Mouse (Mus musculus): ENCODE measurements at regions not wholly inside any gene's neighbourhood (a gene's known extent, or its start where the extent isn't known, plus 50 kb on each side); places are given as distances from the start of the nearest gene placed in this dataset.

DNA sequence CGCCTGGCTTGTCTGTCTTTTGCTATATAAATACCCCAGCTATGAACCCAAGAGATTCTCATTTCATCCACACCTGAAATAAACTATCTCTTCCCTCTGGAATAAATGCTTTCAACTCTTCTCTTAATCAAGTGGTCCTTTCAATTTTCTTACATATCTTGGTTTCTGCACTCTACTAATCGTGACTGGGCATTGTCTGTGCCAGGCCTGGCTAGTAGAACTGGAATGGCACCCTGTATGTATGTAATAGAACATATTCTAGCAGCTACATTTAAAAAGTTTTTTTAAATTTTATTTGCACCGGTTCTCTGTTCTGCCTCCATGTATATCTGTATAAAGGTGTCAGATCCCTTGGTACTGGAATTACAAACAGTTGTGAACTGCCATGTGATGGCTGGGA lies 68.2 kb upstream of the Zfp644 start:
- Histone ChIP-seq H3K36me3 (ENCODE audit: control insufficient read depth, insufficient read depth, low read length) (no peaks in the 10 kb centered on the region), H3K27me3 (ENCODE audit: control insufficient read depth, insufficient read depth, low read length) (no peaks in the 10 kb centered on the region), H3K4me2 (replicated peaks; ENCODE audit: low read depth, low read length) (no peak overlapping the region), H3K9me3 (ENCODE audit: control insufficient read depth, low read length) (no peaks in the 10 kb centered on the region), H3K4me3 (ENCODE audit: low read length) (no peak overlapping the region), H3K4me1 (ENCODE audit: control insufficient read depth, insufficient read depth, low read length) (no peaks in the 10 kb centered on the region), H3K27ac (ENCODE audit: low read depth, low read length) (no peak overlapping the region), H3K9ac (ENCODE audit: low read depth, low read length) (no peak overlapping the region)
- WGBS, result 89% methylated on average over 3 of the region's 3 CpGs
- no peak for ATAC-seq (ENCODE audit: low FRiP score, low TSS enrichment)

DNA sequence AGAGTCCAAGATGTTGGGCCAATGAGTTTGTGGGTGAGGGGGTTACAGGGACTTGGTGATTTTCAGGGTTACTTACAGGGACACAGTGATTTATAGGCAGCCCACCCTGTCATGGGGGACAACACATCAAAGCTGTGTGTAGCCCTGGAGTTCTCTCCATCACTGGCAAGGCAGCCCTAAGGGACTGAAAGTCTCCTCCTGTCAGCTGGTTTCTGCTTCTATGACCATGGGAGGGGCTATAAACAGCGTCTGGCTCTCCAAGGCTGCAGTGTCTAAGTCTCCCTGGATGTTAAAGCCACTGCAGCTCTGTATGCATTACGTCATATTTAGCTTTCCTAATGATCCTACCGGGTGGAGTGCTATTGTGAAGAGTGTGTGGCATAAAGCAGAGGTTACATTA lies 66.2 kb upstream of the Zfp644 start:
- Histone ChIP-seq H3K4me3 (ENCODE audit: low read length) (no peak overlapping the region), H3K4me1 (ENCODE audit: control insufficient read depth, insufficient read depth, low read length) (no peaks in the 10 kb centered on the region), H3K36me3 (ENCODE audit: control insufficient read depth, insufficient read depth, low read length) (no peaks in the 10 kb centered on the region), H3K9me3 (ENCODE audit: control insufficient read depth, low read length) (no peaks in the 10 kb centered on the region), H3K9ac (ENCODE audit: low read depth, low read length) (no peak overlapping the region), H3K27ac (ENCODE audit: low read depth, low read length) (no peak overlapping the region), H3K27me3 (ENCODE audit: control insufficient read depth, insufficient read depth, low read length) (peaks cover 5% of the 10 kb centered on the region), H3K4me2 (replicated peaks; ENCODE audit: low read depth, low read length) (no peak overlapping the region)
- peak; percentile 55; the same call in 1 of the 2 replicates for ATAC-seq (ENCODE audit: low FRiP score, low TSS enrichment)
- 34% methylated on average over 3 of the region's 3 CpGs for WGBS

DNA sequence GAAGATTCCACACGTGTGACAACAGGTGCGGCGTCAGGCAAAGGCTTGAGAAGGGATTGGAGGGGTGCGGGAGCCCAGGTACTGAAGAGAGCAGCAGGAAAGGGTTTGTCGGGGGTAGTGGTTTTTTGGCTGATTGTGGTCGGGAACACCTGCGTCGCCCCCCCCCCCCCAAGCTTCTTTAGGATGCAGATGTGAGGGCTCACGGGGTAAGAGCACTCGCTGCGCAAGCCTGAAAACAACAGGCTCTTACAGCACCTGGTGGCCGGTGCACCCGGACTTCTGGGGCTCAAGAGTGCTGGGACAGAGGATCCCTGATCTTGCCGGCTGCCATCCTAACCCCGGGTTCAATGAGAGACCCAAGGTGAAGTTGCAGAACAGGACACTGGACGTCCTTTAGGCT lies 60.9 kb upstream of the Zfp644 start:
- Histone ChIP-seq H3K4me3 (ENCODE audit: low read length) (no peak overlapping the region; the same call in 1 of the 2 replicates), H3K9me3 (ENCODE audit: control insufficient read depth, low read length) (no peaks in the 10 kb centered on the region), H3K4me2 (replicated peaks; ENCODE audit: low read depth, low read length) (no peak overlapping the region), H3K4me1 (ENCODE audit: control insufficient read depth, insufficient read depth, low read length) (no peaks in the 10 kb centered on the region; the same call in 1 of the 2 replicates), H3K36me3 (ENCODE audit: control insufficient read depth, insufficient read depth, low read length) (no peaks in the 10 kb centered on the region), H3K27me3 (ENCODE audit: control insufficient read depth, insufficient read depth, low read length) (peaks cover 20% of the 10 kb centered on the region), H3K27ac (ENCODE audit: low read depth, low read length) (no peak overlapping the region), H3K9ac (ENCODE audit: low read depth, low read length) (no peak overlapping the region)
- ATAC-seq (ENCODE audit: low FRiP score, low TSS enrichment), result no peak
- 9% methylated on average over 16 of the region's 16 CpGs for WGBS

DNA sequence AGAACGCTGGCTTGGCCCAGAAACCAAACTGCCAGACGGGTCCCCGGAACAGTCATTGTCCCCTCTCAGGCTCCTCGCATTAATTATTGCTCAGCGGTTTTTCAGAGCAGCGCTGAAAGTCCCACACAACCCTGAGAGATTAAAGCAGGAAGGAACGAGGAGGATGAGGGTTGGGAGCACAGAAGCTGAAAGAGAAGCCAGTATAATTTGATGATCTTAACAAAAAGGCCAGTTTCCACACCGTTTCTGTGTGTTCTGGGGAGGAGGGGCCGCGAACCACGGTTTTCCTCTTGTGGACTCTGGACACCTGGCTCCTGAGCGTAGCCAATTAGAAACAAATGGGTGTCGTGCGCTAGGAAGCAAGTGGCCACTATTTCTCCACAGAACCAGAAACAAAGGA lies 60.3 kb upstream of the Zfp644 start:
- no peaks in the 10 kb centered on the region; the same call in 1 of the 2 replicates for H3K4me1 ChIP-seq (ENCODE audit: control insufficient read depth, insufficient read depth, low read length)
- H3K27ac ChIP-seq (ENCODE audit: low read depth, low read length), result no peak overlapping the region
- peaks cover 20% of the 10 kb centered on the region for H3K27me3 ChIP-seq (ENCODE audit: control insufficient read depth, insufficient read depth, low read length)
- peak overlapping the region; percentile 18 for H3K4me3 ChIP-seq (ENCODE audit: low read length)
- H3K4me2 ChIP-seq (replicated peaks; ENCODE audit: low read depth, low read length), result peak overlapping the region; percentile 44
- H3K9me3 ChIP-seq (ENCODE audit: control insufficient read depth, low read length), result no peaks in the 10 kb centered on the region
- WGBS, result under 1% methylated on average over 14 of the region's 14 CpGs
- H3K36me3 ChIP-seq (ENCODE audit: control insufficient read depth, insufficient read depth, low read length), result no peaks in the 10 kb centered on the region
- ATAC-seq (ENCODE audit: low FRiP score, low TSS enrichment), result 0 out of 2 replicates have a peak, but pooled peaks have one; percentile 39
- peak overlapping the region; percentile 28; the same call in 1 of the 2 replicates for H3K9ac ChIP-seq (ENCODE audit: low read depth, low read length)

DNA sequence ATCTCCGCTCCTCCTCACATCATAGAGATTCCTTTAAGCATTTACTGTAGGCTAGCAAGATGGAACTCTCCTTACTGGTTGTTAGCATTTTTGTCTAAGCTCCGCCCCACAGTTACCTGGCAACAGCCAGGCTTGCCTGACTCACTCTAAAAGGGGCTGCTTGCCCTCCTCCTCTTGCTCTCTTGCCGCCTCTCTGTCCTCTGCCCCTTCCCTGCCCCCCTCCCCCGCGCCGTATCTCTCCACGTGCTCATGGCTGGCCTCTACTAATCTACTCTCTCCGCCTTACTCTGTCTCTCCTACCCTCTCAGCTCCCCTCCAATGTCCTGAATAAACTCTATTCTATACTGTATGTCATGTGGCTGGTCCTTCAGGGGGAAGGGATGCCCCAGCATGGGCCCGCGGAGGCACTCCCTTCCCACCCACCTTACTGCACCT lies 59.9 kb upstream of the Zfp644 start:
- peak; percentile 80 for ATAC-seq (ENCODE audit: low FRiP score, low TSS enrichment)
- Histone ChIP-seq H3K4me3 (ENCODE audit: low read length) (peak overlapping the region; percentile 18), H3K9me3 (ENCODE audit: control insufficient read depth, low read length) (no peaks in the 10 kb centered on the region), H3K27me3 (ENCODE audit: control insufficient read depth, insufficient read depth, low read length) (peaks cover 20% of the 10 kb centered on the region), H3K4me2 (replicated peaks; ENCODE audit: low read depth, low read length) (peak overlapping the region; percentile 44), H3K27ac (ENCODE audit: low read depth, low read length) (no peak overlapping the region), H3K9ac (ENCODE audit: low read depth, low read length) (peak overlapping the region; percentile 28; the same call in 1 of the 2 replicates), H3K4me1 (ENCODE audit: control insufficient read depth, insufficient read depth, low read length) (no peaks in the 10 kb centered on the region; the same call in 1 of the 2 replicates), H3K36me3 (ENCODE audit: control insufficient read depth, insufficient read depth, low read length) (no peaks in the 10 kb centered on the region)
- WGBS, result 4% methylated on average over 10 of the region's 10 CpGs

DNA sequence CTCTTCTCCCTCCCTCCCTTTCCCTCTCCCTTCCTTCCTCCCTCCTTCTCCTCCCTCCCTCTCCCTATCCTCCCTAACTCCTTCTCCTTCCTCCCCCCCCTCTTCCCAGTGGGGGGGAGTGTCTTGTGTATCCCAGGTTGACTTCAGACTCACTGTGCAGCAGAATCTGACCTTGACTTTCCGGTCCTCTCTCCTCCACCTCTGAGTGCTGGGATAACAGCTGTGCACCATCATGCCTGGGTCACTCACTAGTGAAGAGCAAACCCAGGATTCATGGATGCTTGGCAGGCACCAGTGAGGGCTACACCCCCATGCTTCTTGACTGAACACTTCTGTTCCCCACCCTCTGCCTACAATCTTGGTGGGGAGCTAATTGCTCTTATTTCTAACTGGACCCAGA lies 56.2 kb upstream of the Zfp644 start:
- H3K4me1 ChIP-seq (ENCODE audit: control insufficient read depth, insufficient read depth, low read length), result no peaks in the 10 kb centered on the region; the same call in 1 of the 2 replicates
- H3K4me3 ChIP-seq (ENCODE audit: low read length), result no peak overlapping the region
- ATAC-seq (ENCODE audit: low FRiP score, low TSS enrichment), result 0 out of 2 replicates have a peak, but pooled peaks have one; percentile 51
- peaks cover 15% of the 10 kb centered on the region for H3K27me3 ChIP-seq (ENCODE audit: control insufficient read depth, insufficient read depth, low read length)
- H3K4me2 ChIP-seq (replicated peaks; ENCODE audit: low read depth, low read length), result no peak overlapping the region
- no peak overlapping the region for H3K9ac ChIP-seq (ENCODE audit: low read depth, low read length)
- no peak overlapping the region for H3K27ac ChIP-seq (ENCODE audit: low read depth, low read length)
- no peaks in the 10 kb centered on the region for H3K9me3 ChIP-seq (ENCODE audit: control insufficient read depth, low read length)
- 67% methylated on average over 1 of the region's 1 CpGs for WGBS
- H3K36me3 ChIP-seq (ENCODE audit: control insufficient read depth, insufficient read depth, low read length), result no peaks in the 10 kb centered on the region

DNA sequence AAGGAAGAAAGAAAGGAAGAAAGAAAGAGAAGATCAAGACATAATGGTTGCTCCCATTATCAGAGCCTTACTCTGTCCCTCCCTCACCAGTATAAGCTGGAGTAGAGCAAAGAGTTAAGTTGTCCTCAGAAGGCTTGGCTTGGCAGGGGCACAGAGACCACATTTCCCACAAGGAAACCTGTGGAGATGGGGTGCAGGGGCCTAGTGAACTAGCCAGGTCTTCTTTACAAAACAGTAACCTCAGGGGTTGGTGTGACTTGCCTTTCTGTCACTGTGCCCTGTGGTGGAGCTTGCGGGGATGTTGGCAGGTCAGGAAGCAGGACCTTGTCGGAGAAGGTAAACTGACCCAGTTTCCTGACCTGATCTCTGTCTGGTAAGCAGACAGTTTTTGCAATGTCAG lies 53.1 kb upstream of the Zfp644 start:
- H3K4me3 ChIP-seq (ENCODE audit: low read length), result no peak overlapping the region
- WGBS, result 78% methylated on average over 2 of the region's 2 CpGs
- H3K27me3 ChIP-seq (ENCODE audit: control insufficient read depth, insufficient read depth, low read length), result no peaks in the 10 kb centered on the region
- H3K4me2 ChIP-seq (replicated peaks; ENCODE audit: low read depth, low read length), result no peak overlapping the region
- no peak for ATAC-seq (ENCODE audit: low FRiP score, low TSS enrichment)
- no peaks in the 10 kb centered on the region for H3K9me3 ChIP-seq (ENCODE audit: control insufficient read depth, low read length)
- no peak overlapping the region for H3K27ac ChIP-seq (ENCODE audit: low read depth, low read length)
- no peaks in the 10 kb centered on the region for H3K4me1 ChIP-seq (ENCODE audit: control insufficient read depth, insufficient read depth, low read length)
- H3K9ac ChIP-seq (ENCODE audit: low read depth, low read length), result no peak overlapping the region
- H3K36me3 ChIP-seq (ENCODE audit: control insufficient read depth, insufficient read depth, low read length), result no peaks in the 10 kb centered on the region

DNA sequence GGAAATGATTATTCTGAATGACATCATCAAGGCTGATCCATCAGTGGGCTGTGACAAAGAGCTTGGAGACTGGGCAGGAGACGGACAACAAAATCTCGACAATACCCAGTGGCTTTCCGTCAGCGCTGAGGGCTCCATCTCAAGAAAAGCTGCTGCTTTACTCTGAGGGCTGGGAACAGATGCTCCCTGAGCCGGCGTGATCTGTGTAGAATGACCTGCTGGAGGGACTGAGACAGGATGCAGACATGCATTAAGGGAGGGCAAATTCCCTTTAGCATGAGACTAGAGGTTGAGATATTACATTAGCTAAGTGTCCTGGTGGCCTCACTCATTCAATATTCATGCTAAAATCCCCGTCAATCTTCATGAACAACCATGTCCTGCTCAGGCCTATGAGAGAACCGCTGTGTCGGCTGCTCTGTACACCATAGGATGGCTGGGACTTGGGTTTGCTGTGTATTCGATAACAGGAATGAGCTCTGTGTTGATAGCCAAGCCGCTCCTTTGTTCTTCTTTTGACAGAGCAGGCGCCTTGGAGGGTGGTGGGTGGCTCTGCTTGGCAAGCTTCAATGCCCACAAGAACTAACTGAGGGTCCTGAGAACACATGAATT lies 51.5 kb upstream of the Zfp644 start:
- no peak overlapping the region for H3K4me2 ChIP-seq (replicated peaks; ENCODE audit: low read depth, low read length)
- H3K27me3 ChIP-seq (ENCODE audit: control insufficient read depth, insufficient read depth, low read length), result no peaks in the 10 kb centered on the region
- H3K4me1 ChIP-seq (ENCODE audit: control insufficient read depth, insufficient read depth, low read length), result no peaks in the 10 kb centered on the region
- WGBS, result 83% methylated on average over 12 of the region's 12 CpGs
- H3K9me3 ChIP-seq (ENCODE audit: control insufficient read depth, low read length), result no peaks in the 10 kb centered on the region
- ATAC-seq (ENCODE audit: low FRiP score, low TSS enrichment), result no peak; the same call in 1 of the 2 replicates
- H3K4me3 ChIP-seq (ENCODE audit: low read length), result no peak overlapping the region
- H3K27ac ChIP-seq (ENCODE audit: low read depth, low read length), result no peak overlapping the region
- H3K9ac ChIP-seq (ENCODE audit: low read depth, low read length), result no peak overlapping the region
- no peaks in the 10 kb centered on the region for H3K36me3 ChIP-seq (ENCODE audit: control insufficient read depth, insufficient read depth, low read length)
